Mouse (Mus musculus): Measurements from ENCODE around the gene Fkbp7.

DNA sequence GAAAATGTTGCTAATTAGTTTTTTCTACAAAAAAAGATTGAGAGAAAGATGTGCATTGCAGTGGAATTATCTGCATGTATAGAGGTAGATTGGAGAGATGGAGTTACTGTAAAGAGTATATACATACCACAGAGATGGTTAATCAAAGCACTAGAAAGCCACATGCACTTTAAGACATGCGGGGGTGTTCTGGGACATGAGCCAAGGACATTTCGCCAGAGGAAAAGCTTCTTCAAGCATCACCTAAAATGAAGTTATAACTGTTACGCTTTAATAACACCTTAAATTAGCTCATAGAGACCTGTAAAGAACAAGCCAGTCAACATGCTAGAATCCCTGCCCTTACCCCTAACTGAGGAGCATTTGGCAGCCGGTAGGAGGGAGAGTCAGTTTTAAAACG, 5.7 kb downstream of the Fkbp7 start:
- no peak for TF ChIP-seq CTCF (conservative IDR thresholded peaks at IDR 0.05; ENCODE audit: low read length)
- TF ChIP-seq NANOG (IDR thresholded peaks at IDR 0.05; ENCODE audit: borderline replicate concordance, low read length) = no peak
- no peak for TF ChIP-seq POU5F1 (IDR thresholded peaks at IDR 0.05; ENCODE audit: borderline replicate concordance, low read length)
